Mouse (Mus musculus) heart, postnatal 0 days (tissue): ENCODE measurements around the gene Adarb2.

ENCODE experiments used
- CTCF ChIP-seq: IDR thresholded peaks from 2 replicates; pipeline ENCODE4 v1.5.1; 2016; ENCODE audit warnings: antibody characterized with exemption, control low read depth, low read depth
- EP300 ChIP-seq: IDR thresholded peaks from 2 replicates; pipeline ENCODE4 v1.6.1; 2016; ENCODE audit warnings: antibody characterized with exemption, low read depth

DNA sequence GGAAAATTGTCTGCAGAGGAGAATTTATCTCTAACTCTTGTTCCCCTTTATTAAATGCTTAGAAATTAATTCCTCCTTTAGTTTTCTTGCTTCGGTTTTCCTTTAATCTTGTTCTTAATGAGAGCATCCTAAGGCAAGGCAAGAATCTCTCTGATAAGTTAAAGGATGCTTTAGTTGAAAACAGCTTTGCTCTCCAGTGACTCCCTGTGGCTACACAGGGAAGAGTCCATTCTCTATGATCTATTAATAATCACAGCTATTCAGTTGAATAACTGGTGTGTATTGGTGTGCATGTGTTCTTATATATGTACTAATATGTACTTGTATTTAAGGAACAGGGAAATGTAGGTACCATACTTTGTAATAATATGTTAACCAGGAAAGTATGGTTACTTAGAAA is 28.9 kb upstream of the Adarb2 start:
- TF ChIP-seq CTCF (peak; percentile 18; the same call in 1 of the 2 replicates), EP300 (no peak)
